Mouse (Mus musculus) cerebellum, adult 9-10 months (tissue): ENCODE data around the gene Gm20425.

ENCODE experiments used
- DNase-seq: peaks from one replicate; pipeline ENCODE4 v3.0.0; 2022

Gene Gm20425

GRCm38 (mm10) chr9:103149074-103149799, 80.9 kb downstream of the Gm20425 start:
- DNase-seq, result no peak

GRCm38 (mm10) chr9:103147103-103147502, 83.0 kb downstream of the Gm20425 start:
- DNase-seq, result no peak

- DNase-seq, result no peak
These were observed 83.4 kb downstream of the Gm20425 start for GRCm38 (mm10) chr9:103146703-103147102.

- DNase-seq, result no peak
These were observed 83.8 kb downstream of the Gm20425 start for GRCm38 (mm10) chr9:103146257-103146656.

DNA sequence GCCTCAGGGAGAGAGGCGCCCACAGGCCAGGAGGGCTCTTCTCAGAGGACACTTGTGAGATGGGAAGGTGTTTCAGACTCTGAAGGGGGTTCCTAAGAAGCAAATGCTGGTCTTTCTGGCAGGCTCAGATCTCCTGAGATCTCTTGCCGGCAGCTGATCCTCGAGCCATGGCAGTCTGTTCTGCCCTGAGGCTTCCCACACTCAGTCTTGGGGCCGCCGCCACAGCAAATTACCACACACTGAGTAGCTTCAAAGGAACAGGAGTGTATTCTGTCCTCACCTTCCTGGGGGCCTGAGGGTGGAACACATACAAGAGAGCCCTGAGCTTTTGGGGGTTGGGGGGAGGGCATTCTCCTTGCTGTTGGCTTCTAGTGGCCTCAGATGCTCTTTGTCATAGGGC, 84.8 kb downstream of the Gm20425 start:
- DNase-seq, result no peak

GRCm38 (mm10) chr9:103143881-103144280, 86.2 kb downstream of the Gm20425 start:
- DNase-seq, result no peak

DNA sequence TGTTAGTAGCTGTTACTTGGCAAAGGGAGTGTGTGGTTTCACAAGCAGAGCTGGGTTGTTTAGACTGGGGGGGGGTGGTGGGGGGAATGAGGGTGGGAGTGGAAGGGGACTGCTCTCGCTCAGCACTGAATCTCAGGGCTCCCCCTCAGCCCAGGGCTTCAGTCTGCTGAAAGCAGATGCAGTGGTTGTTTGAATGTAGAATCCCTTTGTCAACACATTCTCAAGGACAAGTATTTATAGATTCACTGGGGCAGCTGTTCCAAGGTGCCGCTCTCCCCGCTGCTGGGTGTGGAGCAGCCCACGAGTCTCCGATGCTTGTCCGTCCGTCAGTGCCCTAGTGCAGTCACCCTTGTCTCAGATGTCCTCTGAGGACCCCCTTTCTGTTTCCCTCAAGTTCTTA, 88.8 kb downstream of the Gm20425 start:
- DNase-seq, result no peak

DNA sequence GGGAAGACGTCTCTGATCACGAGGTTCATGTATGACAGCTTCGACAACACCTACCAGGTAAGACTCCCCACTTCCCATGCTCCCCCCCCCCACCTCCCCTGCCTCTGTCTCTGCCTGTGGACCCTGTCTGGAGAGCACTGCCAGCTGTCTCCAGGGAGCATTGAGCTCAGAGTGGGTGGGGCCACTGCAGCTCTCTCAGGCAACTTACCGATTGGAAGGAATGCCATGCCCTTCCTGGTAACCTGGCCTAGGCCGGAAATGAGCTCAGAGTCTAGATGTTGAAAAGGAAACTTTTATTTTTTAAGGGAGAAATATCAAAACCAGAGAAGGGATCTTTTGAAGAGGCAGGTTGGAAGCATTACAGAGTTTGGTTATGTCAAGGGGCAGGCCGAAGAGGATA, 89.7 kb downstream of the Gm20425 start:
- DNase-seq, result no peak
